Mouse (Mus musculus) forebrain, embryonic 16.5 days (tissue): ENCODE measurements around the gene Cog3. TPM values are rescaled to one million over a fixed set of nuclear protein-coding genes. Genes with fewer than 3 reads are reported as not detected.
"Not testable (repeated sequence)": the region's sequence is repeated elsewhere in the genome, so short reads cannot be mapped to it uniquely, and the experiment has no call there.

Experiments
- ATAC-seq: fragments of 200-750 bp; cut with Nextera tagmentation; 2 replicates; pipeline ENCODE4 v1.8.0; 2017; ENCODE audit warnings: mild to moderate bottlenecking, moderate library complexity
- H3K27ac ChIP-seq: fragments of 300-500 bp; sonication (generic); 2 replicates; pipeline ENCODE4 v1.5.1; 2014; ENCODE audit warnings: low read length, control low read depth
- H3K27me3 ChIP-seq: fragments of 300-500 bp; sonication (generic); replicated peaks from 2 replicates; pipeline ENCODE4 v1.6.1; 2014; ENCODE audit warnings: low read length; ENCODE audit not compliant: control insufficient read depth, insufficient read depth
- H3K36me3 ChIP-seq: fragments of 300-500 bp; sonication (generic); 2 replicates; pipeline ENCODE4 v1.6.1; 2014; ENCODE audit not compliant: control insufficient read depth, insufficient read depth
- H3K4me1 ChIP-seq: fragments of 300-500 bp; sonication (generic); replicated peaks from 2 replicates; pipeline ENCODE4 v1.6.1; 2014; ENCODE audit warnings: low read length; ENCODE audit not compliant: control insufficient read depth, insufficient read depth
- H3K4me2 ChIP-seq: fragments of 300-500 bp; sonication (generic); 2 replicates; pipeline ENCODE4 v1.6.1; 2014; ENCODE audit warnings: mild to moderate bottlenecking, low read length, control low read depth
- H3K4me3 ChIP-seq: fragments of 300-500 bp; sonication (generic); replicated peaks from 2 replicates; pipeline ENCODE4 v1.5.1; 2014; ENCODE audit warnings: mild to moderate bottlenecking, low read length, control low read depth
- H3K9ac ChIP-seq: fragments of 300-500 bp; sonication (generic); replicated peaks from 2 replicates; pipeline ENCODE4 v1.6.1; 2014; ENCODE audit warnings: low read depth, low read length, control low read depth
- H3K9me3 ChIP-seq: fragments of 300-500 bp; sonication (generic); 2 replicates; pipeline ENCODE4 v1.6.1; 2016; ENCODE audit warnings: low read length; ENCODE audit not compliant: control insufficient read depth
- WGBS: fragments of 180-500 bp; shearing (Covaris S2); extraction: QIAGEN DNeasy Blood & Tissue Kit; methylation state at CpG from one replicate; pipeline ENCODE4 v1.1.7; 2014; 5-methylcytosine and 5-hydroxymethylcytosine counted together
- polyA plus RNA-seq: library from polyadenylated mRNA; unstranded; fragments of >200 nt; fragmentation: Nextera tagmentation; extraction: Ambion mirVana; gene quantifications from 2 replicates; pipeline ENCODE4 v1.2.1, GENCODE M21; 2015

Cog3 gene
- polyA plus RNA-seq, 1 experiment from 2014 or later = 24.1 TPM

- H3K4me2 ChIP-seq = peak overlapping the region; percentile 83
- 0 out of 2 replicates have a peak, but pooled peaks cover 7% of the 10 kb centered on the region for H3K4me1 ChIP-seq
- no peak overlapping the region for H3K4me3 ChIP-seq
- no peaks in the 10 kb centered on the region for H3K36me3 ChIP-seq
- peaks cover 2% of the 10 kb centered on the region; the same call in 1 of the 2 replicates for H3K27me3 ChIP-seq
- H3K9ac ChIP-seq = no peak overlapping the region
- H3K9me3 ChIP-seq = no peaks in the 10 kb centered on the region
- 40% methylated on average over 7 of the region's 7 CpGs for WGBS
- H3K27ac ChIP-seq = no peak overlapping the region
- ATAC-seq = no peak
Measured at GRCm38 (mm10) chr14:75787794-75788175, 33.5 kb upstream of the Cog3 start.

- Histone ChIP-seq H3K9ac (peak within 1 kb of the TSS; percentile 87), H3K4me2 (peak within 1 kb of the TSS; percentile 83), H3K9me3 (no peaks in the 10 kb centered on the region), H3K4me1 (0 out of 2 replicates have a peak, but pooled peaks cover 7% of the 10 kb centered on the region), H3K27ac (peak within 1 kb of the TSS; percentile 93), H3K4me3 (peak within 1 kb of the TSS; percentile 87), H3K36me3 (no peaks in the 10 kb centered on the region), H3K27me3 (peaks cover 2% of the 10 kb centered on the region; the same call in 1 of the 2 replicates)
- 8% methylated on average over 50 of the region's 51 CpGs for WGBS
- peak; percentile 99 for ATAC-seq
Measured at GRCm38 (mm10) chr14:75786868-75787793, 32.8 kb upstream of the Cog3 start, which contains the start of gene Slc25a30. TSS of gene Slc25a30 (minus strand) at chr14:75787037.

- Histone ChIP-seq H3K4me3 (peak overlapping the region; percentile 87), H3K4me1 (0 out of 2 replicates have a peak, but pooled peaks cover 7% of the 10 kb centered on the region), H3K36me3 (no peaks in the 10 kb centered on the region), H3K4me2 (peak overlapping the region; percentile 83), H3K27me3 (peaks cover 2% of the 10 kb centered on the region; the same call in 1 of the 2 replicates), H3K27ac (peak overlapping the region; percentile 93), H3K9me3 (no peaks in the 10 kb centered on the region), H3K9ac (peak overlapping the region; percentile 87)
- peak; percentile 71 for ATAC-seq
- WGBS = under 1% methylated on average over 31 of the region's 31 CpGs
Measured at GRCm38 (mm10) chr14:75786424-75786867, 32.1 kb upstream of the Cog3 start.

- no peaks in the 10 kb centered on the region for H3K27me3 ChIP-seq
- no peaks in the 10 kb centered on the region for H3K36me3 ChIP-seq
- no peak overlapping the region for H3K27ac ChIP-seq
- no peak for ATAC-seq
- 97% methylated on average over 4 of the region's 4 CpGs for WGBS
- no peak overlapping the region for H3K4me3 ChIP-seq
- no peaks in the 10 kb centered on the region for H3K9me3 ChIP-seq
- H3K4me2 ChIP-seq = no peak overlapping the region
- H3K4me1 ChIP-seq = no peaks in the 10 kb centered on the region
- no peak overlapping the region for H3K9ac ChIP-seq
Measured at GRCm38 (mm10) chr14:75779913-75780312, 25.6 kb upstream of the Cog3 start.

- 96% methylated on average over 8 of the region's 8 CpGs for WGBS
- no peak overlapping the region for H3K4me2 ChIP-seq
Measured at GRCm38 (mm10) chr14:75776637-75777036, 22.3 kb upstream of the Cog3 start.

GRCm38 (mm10) chr14:75773431-75773830 is 19.1 kb upstream of the Cog3 start:
- Histone ChIP-seq H3K9ac (no peak overlapping the region), H3K27me3 (no peaks in the 10 kb centered on the region), H3K36me3 (no peaks in the 10 kb centered on the region), H3K9me3 (no peaks in the 10 kb centered on the region), H3K4me2 (no peak overlapping the region), H3K27ac (no peak overlapping the region), H3K4me3 (no peak overlapping the region), H3K4me1 (no peaks in the 10 kb centered on the region)
- 84% methylated on average over 8 of the region's 8 CpGs for WGBS
- ATAC-seq = no peak

More at GRCm38 (mm10) chr14:75776637-75777036, 22.3 kb upstream of the Cog3 start:
- Histone ChIP-seq H3K9ac (no peak overlapping the region), H3K27ac (no peak overlapping the region), H3K4me3 (no peak overlapping the region), H3K27me3 (no peaks in the 10 kb centered on the region), H3K9me3 (no peaks in the 10 kb centered on the region), H3K4me1 (no peaks in the 10 kb centered on the region), H3K36me3 (no peaks in the 10 kb centered on the region)
- no peak for ATAC-seq

- not testable (repeated sequence) for H3K4me1 ChIP-seq, H3K36me3 ChIP-seq, H3K9me3 ChIP-seq, H3K9ac ChIP-seq, H3K4me2 ChIP-seq, H3K27me3 ChIP-seq, H3K27ac ChIP-seq, H3K4me3 ChIP-seq, ATAC-seq
- 98% methylated on average over 3 of the region's 3 CpGs for WGBS
Measured at GRCm38 (mm10) chr14:75772407-75772806, 18.1 kb upstream of the Cog3 start.

GRCm38 (mm10) chr14:75771101-75771501 is 16.8 kb upstream of the Cog3 start:
- Histone ChIP-seq H3K4me3 (no peak overlapping the region), H3K4me2 (no peak overlapping the region), H3K9me3 (no peaks in the 10 kb centered on the region), H3K36me3 (peaks cover 3% of the 10 kb centered on the region; the same call in 1 of the 2 replicates), H3K9ac (no peak overlapping the region), H3K27ac (no peak overlapping the region), H3K27me3 (no peaks in the 10 kb centered on the region), H3K4me1 (no peaks in the 10 kb centered on the region)
- WGBS = 93% methylated on average over 8 of the region's 8 CpGs
- no peak for ATAC-seq

GRCm38 (mm10) chr14:75769334-75769733 is 15.0 kb upstream of the Cog3 start:
- Histone ChIP-seq H3K4me1 (no peaks in the 10 kb centered on the region), H3K4me2 (no peak overlapping the region), H3K27ac (no peak overlapping the region), H3K4me3 (no peak overlapping the region), H3K36me3 (peaks cover 3% of the 10 kb centered on the region; the same call in 1 of the 2 replicates), H3K27me3 (no peaks in the 10 kb centered on the region), H3K9me3 (no peaks in the 10 kb centered on the region), H3K9ac (no peak overlapping the region)
- ATAC-seq = no peak
- 83% methylated on average over 9 of the region's 9 CpGs for WGBS
